ENCODE assay signal across 25 mouse cellular contexts in genomic region chr3:72825618-72826017, GRCm38 (mm10).
"Had no signal": no experiment of that assay in that cellular context is flagged by ENCODE, and none has a peak within 500 bp of the region (broad histone marks: within the 10 kb centered on the region; RNA-seq: fewer than 3 reads in every experiment).

No protein-coding gene starts in this region.

- H3K4me3 ChIP-seq: gastrocnemius, adult 2 months; heart, embryonic 10.5 days; heart, embryonic 12.5 days; hindbrain, embryonic 10.5 days; hindbrain, embryonic 12.5 days; hindbrain, embryonic 15.5 days; intestine, embryonic 15.5 days; layer of hippocampus, adult 2 months; left cerebral cortex, adult 2 months; liver, embryonic 13.5 days; liver, embryonic 15.5 days had no signal

- H3K36me3 ChIP-seq: heart, embryonic 10.5 days; heart, embryonic 12.5 days; hindbrain, embryonic 10.5 days; hindbrain, embryonic 12.5 days; hindbrain, embryonic 15.5 days; intestine, embryonic 15.5 days; liver, embryonic 13.5 days; liver, embryonic 15.5 days had no signal

- DNase-seq: gastrocnemius, adult 2 months; gastrocnemius, postnatal 10 days; gastrocnemius, postnatal 25 days; heart, adult 18-20 months; heart, postnatal 10 days; heart, postnatal 4 days; kidney, adult 18-20 months; kidney, adult 8-10 months; kidney, postnatal 10 days; kidney, postnatal 25 days; kidney, postnatal 4 days; liver; liver, embryonic 13.5 days had no signal

- H3K27me3 ChIP-seq: heart, embryonic 12.5 days; hindbrain, embryonic 12.5 days; hindbrain, embryonic 15.5 days; intestine, embryonic 15.5 days; liver, embryonic 13.5 days; liver, embryonic 15.5 days had no signal

- ATAC-seq: inflammation-experienced regulatory T-cells, adult 6 months; intestine, embryonic 15.5 days; intestine, postnatal 0 days had no signal

- H3K4me2 ChIP-seq: heart, embryonic 12.5 days; hindbrain, embryonic 12.5 days; hindbrain, embryonic 15.5 days; intestine, embryonic 15.5 days; liver, embryonic 11.5 days; liver, embryonic 13.5 days; liver, embryonic 15.5 days had no signal

- H3K4me1 ChIP-seq: heart, embryonic 10.5 days; heart, embryonic 12.5 days; hindbrain, embryonic 10.5 days; hindbrain, embryonic 12.5 days; hindbrain, embryonic 15.5 days; intestine, embryonic 15.5 days; liver, embryonic 13.5 days; liver, embryonic 15.5 days had no signal

- H3K9me3 ChIP-seq: heart, embryonic 10.5 days; heart, embryonic 12.5 days; hindbrain, embryonic 10.5 days; hindbrain, embryonic 12.5 days; hindbrain, embryonic 15.5 days; intestine, embryonic 15.5 days; liver, embryonic 13.5 days; liver, embryonic 15.5 days had no signal

- H3K27ac ChIP-seq: gastrocnemius, adult 2 months; heart, embryonic 10.5 days; hindbrain, embryonic 10.5 days; hindbrain, embryonic 12.5 days; hindbrain, embryonic 15.5 days; intestine, embryonic 15.5 days; layer of hippocampus, adult 2 months; left cerebral cortex, adult 2 months; liver, embryonic 13.5 days; liver, embryonic 15.5 days had no signal

- H3K9ac ChIP-seq: heart, embryonic 12.5 days; hindbrain, embryonic 12.5 days; hindbrain, embryonic 15.5 days; intestine, embryonic 15.5 days; liver, embryonic 13.5 days; liver, embryonic 15.5 days had no signal
